8 mouse cellular contexts compared by ENCODE assay signal in genomic region chr10:106632171-106632935, GRCm38 (mm10).
A peak's percentile ranks its signal among the peaks of the same experiment; 100 is the strongest.
DNase-seq lines count a peak whose midpoint lies in the region.

No protein-coding gene starts in this region.

- DNase-seq in embryo, embryonic 11 days: peak; percentile 11
- DNase-seq in embryo, embryonic 10 days (ENCODE audit: low spot score): no peak
- DNase-seq in brain, embryonic 18.5 days (ENCODE audit: low read depth, low spot score): peak; percentile 64
- peak; percentile 15 to 29 for DNase-seq in frontal cortex, postnatal 10 days (ENCODE audit: low spot score in 2 of 2)
- peak; percentile 24 to 40 for DNase-seq in left cerebral cortex, postnatal 10 days (ENCODE audit: extremely low spot score in 1 of 2, low spot score in 2 of 2)
- peak; percentile 18 for DNase-seq in right cerebral cortex, postnatal 14 days
- DNase-seq in thymus, postnatal 14 days: no peak
- no peak for DNase-seq in thymus, postnatal 25 days

- intact Hi-C loops in left cerebral cortex, postnatal 10 days (cut with DNase I): no loop called here

Comparison
In these comparisons a context has a peak if more than half of its experiments do, and no peak if none do; other contexts are left out.
1. DNase-seq: peak in embryo, embryonic 11 days (single experiment), brain, embryonic 18.5 days (single experiment), frontal cortex, postnatal 10 days (2 of 2), left cerebral cortex, postnatal 10 days (2 of 2) and right cerebral cortex, postnatal 14 days (single experiment); none in embryo, embryonic 10 days (single experiment), thymus, postnatal 14 days (single experiment) and thymus, postnatal 25 days (single experiment).